Mouse (Mus musculus) C2C12 (cell line): ENCODE measurements around the gene Sema3a. TPM values are rescaled to one million over a fixed set of nuclear protein-coding genes. Genes with fewer than 3 reads are reported as not detected.

Experiments used
- H3K27me3 ChIP-seq: one replicate; pipeline ENCODE4 v1.6.1; 2011; ENCODE audit not compliant: control insufficient read depth, insufficient read depth, insufficient read length
- H3K36me3 ChIP-seq: one replicate; pipeline ENCODE4 v1.6.1; 2011; ENCODE audit not compliant: control insufficient read depth, insufficient read depth
- H3K4me3 ChIP-seq: one replicate; pipeline ENCODE4 v1.5.1; 2011; ENCODE audit warnings: mild to moderate bottlenecking, control low read depth; ENCODE audit not compliant: poor library complexity, insufficient read depth, severe bottlenecking
- H3K79me2 ChIP-seq: one replicate; pipeline ENCODE4 v1.6.1; 2011; ENCODE audit not compliant: control insufficient read depth, insufficient read depth
- H3K79me3 ChIP-seq: one replicate; pipeline ENCODE4 v1.6.1; 2011; ENCODE audit warnings: low read depth, control low read depth
- H3ac ChIP-seq: one replicate; pipeline ENCODE3; 2011; ENCODE audit warnings: low read depth; ENCODE audit not compliant: control insufficient read depth, insufficient read length
- CEBPB ChIP-seq: IDR thresholded peaks from one replicate; pipeline ENCODE4 v1.6.1; 2011; ENCODE audit warnings: low read depth, mild to moderate bottlenecking, control low read depth, moderate library complexity
- CTCF ChIP-seq: IDR thresholded peaks from one replicate; pipeline ENCODE4 v1.5.1; 2011; ENCODE audit not compliant: control insufficient read depth, insufficient read depth, insufficient read length
- FOSL1 ChIP-seq: IDR thresholded peaks from one replicate; pipeline ENCODE4 v1.8.0; 2011; ENCODE audit warnings: mild to moderate bottlenecking, low read length; ENCODE audit not compliant: poor library complexity, insufficient read depth, severe bottlenecking
- MAX ChIP-seq: IDR thresholded peaks from one replicate; pipeline ENCODE4 v1.6.1; 2011; ENCODE audit warnings: mild to moderate bottlenecking, control low read depth
- MYOD1 ChIP-seq: IDR thresholded peaks from one replicate; pipeline ENCODE4 v1.6.1; 2011; ENCODE audit warnings: low read depth; ENCODE audit not compliant: control insufficient read depth, insufficient read length
- MYOG ChIP-seq: IDR thresholded peaks from one replicate; pipeline ENCODE4 v1.6.1; 2011; ENCODE audit not compliant: control insufficient read depth, insufficient read length; ENCODE audit errors: extremely low read depth
- USF1 ChIP-seq: IDR thresholded peaks from one replicate; pipeline ENCODE4 v1.6.1; 2011; ENCODE audit warnings: low read depth, mild to moderate bottlenecking, control low read depth, moderate library complexity
- polyA plus RNA-seq: library from polyadenylated mRNA; unstranded; fragments of >200 nt; fragmentation: generic; extraction: Trizol; gene quantifications from one replicate; pipeline ENCODE4 v1.2.1, GENCODE M21; 2012; ENCODE audit warnings: missing spikeins

The Sema3a gene
- polyA plus RNA-seq, 1 experiment = 11.1 TPM

GRCm38 (mm10) chr5:13354913-13355312, 229.7 kb downstream of the Sema3a start:
- no peak for TF ChIP-seq CEBPB
- TF ChIP-seq MAX = no peak
- TF ChIP-seq FOSL1 = no peak
- no peak for TF ChIP-seq MYOG
- no peak for TF ChIP-seq USF1
- no peak for TF ChIP-seq CTCF
- TF ChIP-seq MYOD1 = no peak
- no peak overlapping the region for H3ac ChIP-seq
- H3K79me2 ChIP-seq = no peaks in the 10 kb centered on the region
- H3K27me3 ChIP-seq = no peaks in the 10 kb centered on the region
- no peaks in the 10 kb centered on the region for H3K79me3 ChIP-seq
- H3K36me3 ChIP-seq = no peaks in the 10 kb centered on the region
- no peak overlapping the region for H3K4me3 ChIP-seq

DNA sequence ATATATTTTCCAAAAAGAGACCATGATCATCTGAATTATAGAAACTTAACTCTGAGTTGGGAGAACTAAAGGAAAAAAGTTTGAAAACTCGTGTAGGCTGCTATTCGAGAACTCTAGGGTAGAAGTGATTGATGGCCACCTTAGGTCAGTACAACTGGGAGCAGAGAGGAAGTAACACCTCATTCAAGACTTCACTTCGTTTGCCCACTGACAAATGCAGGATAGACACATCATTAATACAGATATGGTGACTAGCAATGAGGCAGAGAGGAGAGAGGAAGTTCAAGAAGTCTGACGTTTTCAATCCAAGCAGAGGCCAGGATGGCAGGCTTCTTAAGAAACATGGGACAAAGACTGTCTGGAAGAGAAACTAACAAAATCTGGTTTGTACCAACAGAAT, 233.6 kb downstream of the Sema3a start:
- Histone ChIP-seq H3ac (no peak overlapping the region), H3K36me3 (no peaks in the 10 kb centered on the region), H3K79me2 (no peaks in the 10 kb centered on the region), H3K27me3 (no peaks in the 10 kb centered on the region), H3K79me3 (no peaks in the 10 kb centered on the region), H3K4me3 (no peak overlapping the region)
- no peak for TF ChIP-seq USF1
- no peak for TF ChIP-seq FOSL1
- no peak for TF ChIP-seq MAX
- TF ChIP-seq CTCF = no peak
- no peak for TF ChIP-seq CEBPB
- no peak for TF ChIP-seq MYOD1
- TF ChIP-seq MYOG = no peak

DNA sequence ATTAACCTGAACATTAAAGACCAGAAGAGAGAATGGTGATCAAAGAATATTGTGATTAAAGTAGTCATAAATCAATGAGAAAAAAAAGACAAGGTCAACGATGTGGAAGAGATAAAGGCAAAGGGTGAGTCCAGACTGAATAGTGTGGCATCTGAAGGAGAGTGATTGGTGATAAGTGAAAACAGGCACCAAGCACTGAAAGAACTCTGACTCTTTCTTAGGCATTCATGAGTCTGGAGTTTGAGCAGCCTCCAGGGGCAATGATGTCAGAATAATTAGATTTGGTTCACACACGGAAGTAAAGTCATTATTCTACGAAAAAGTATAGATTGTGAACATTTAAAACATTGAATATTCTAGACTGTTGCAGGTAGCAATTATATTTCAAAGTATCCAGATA, 235.5 kb downstream of the Sema3a start:
- TF ChIP-seq CTCF (no peak), USF1 (no peak), CEBPB (no peak), MAX (no peak)
- H3K79me3 ChIP-seq = no peaks in the 10 kb centered on the region
- H3K79me2 ChIP-seq = no peaks in the 10 kb centered on the region
- no peaks in the 10 kb centered on the region for H3K27me3 ChIP-seq
- H3K36me3 ChIP-seq = no peaks in the 10 kb centered on the region
- H3K4me3 ChIP-seq = no peak overlapping the region
- H3ac ChIP-seq = no peak overlapping the region

DNA sequence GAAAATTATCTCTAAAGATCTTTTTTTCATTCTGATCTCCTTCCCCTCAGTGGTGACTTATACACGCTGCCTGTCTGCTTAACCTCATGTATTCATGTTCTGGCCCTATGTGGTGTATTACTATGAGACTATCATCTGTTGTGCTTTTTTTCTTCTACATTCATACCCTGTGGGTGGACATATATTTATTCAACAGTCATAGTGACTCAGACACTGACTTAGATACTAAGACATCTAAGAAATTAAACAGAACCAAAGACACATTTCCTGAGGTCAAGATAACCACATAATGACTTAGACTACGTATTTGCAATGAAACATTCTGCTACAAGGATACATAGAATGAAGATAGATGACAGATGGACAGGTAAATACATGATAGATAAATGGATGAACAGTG, 239.9 kb downstream of the Sema3a start:
- Histone ChIP-seq H3K36me3 (no peaks in the 10 kb centered on the region), H3K79me3 (no peaks in the 10 kb centered on the region), H3K27me3 (no peaks in the 10 kb centered on the region), H3K79me2 (no peaks in the 10 kb centered on the region), H3ac (no peak overlapping the region), H3K4me3 (no peak overlapping the region)
- TF ChIP-seq CEBPB (no peak), USF1 (no peak), MAX (no peak), CTCF (no peak), MYOD1 (no peak), MYOG (no peak), FOSL1 (peak; percentile 80)

- no peak for TF ChIP-seq MYOD1
- H3K36me3 ChIP-seq = no peaks in the 10 kb centered on the region
- H3K27me3 ChIP-seq = no peaks in the 10 kb centered on the region
Measured at GRCm38 (mm10) chr5:13379223-13379622, 254.0 kb downstream of the Sema3a start.

GRCm38 (mm10) chr5:13384047-13384446, 258.8 kb downstream of the Sema3a start:
- TF ChIP-seq MYOD1 = no peak
- no peak for TF ChIP-seq MYOG
- TF ChIP-seq CTCF = no peak
- no peak for TF ChIP-seq USF1
- TF ChIP-seq FOSL1 = no peak
- no peak for TF ChIP-seq CEBPB
- TF ChIP-seq MAX = no peak
- H3K27me3 ChIP-seq = no peaks in the 10 kb centered on the region
- H3K79me2 ChIP-seq = no peaks in the 10 kb centered on the region
- no peak overlapping the region for H3ac ChIP-seq
- no peaks in the 10 kb centered on the region for H3K36me3 ChIP-seq
- H3K79me3 ChIP-seq = no peaks in the 10 kb centered on the region
- H3K4me3 ChIP-seq = no peak overlapping the region

More at GRCm38 (mm10) chr5:13379223-13379622, 254.0 kb downstream of the Sema3a start:
- Histone ChIP-seq H3K79me3 (no peaks in the 10 kb centered on the region), H3K79me2 (no peaks in the 10 kb centered on the region), H3ac (no peak overlapping the region), H3K4me3 (no peak overlapping the region)
